Mouse (Mus musculus): ENCODE measurements around the gene Ftcd.

The Ftcd gene

DNA sequence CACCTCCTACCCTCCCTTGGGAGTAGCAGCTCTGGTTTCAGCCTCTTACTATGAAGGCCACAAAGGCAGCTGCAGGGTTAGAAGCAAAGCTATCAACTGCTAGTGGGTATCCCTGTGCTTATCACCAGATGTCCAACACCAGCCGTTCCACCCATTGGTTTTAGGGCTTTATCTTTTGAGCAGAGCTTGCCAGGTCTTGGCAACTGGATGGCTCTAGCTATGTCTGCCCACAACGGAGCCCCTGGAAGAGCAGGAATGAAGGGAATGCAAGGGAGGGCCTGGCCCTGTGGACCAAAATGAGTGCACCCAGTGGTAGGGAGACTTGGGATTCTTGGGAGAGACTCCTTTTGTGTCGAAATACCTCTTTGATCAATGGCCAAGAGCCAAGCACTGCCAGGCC lies 27.2 kb downstream of the Ftcd start:
- DNase-seq (ENCODE audit: low read depth, low spot score): no peak

DNA sequence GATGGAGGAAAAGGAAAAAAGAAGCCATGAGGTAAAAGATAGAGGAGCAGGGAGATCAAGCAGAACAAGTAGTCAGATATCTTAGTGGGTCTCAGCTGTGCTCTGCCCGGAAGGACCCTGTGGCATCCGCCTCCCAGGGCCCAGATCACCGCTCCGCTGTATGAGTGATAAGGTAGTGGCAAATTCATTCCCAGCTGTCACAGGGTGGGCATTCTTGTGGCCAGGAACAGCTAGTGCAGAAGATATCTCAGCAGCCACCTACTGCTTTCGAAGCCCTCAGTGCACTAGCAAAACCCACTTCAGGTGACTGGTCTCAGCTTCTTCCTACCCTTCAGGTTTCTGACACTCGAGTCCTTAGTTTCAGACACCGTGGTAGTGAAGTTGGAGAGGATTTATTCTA lies 37.0 kb downstream of the Ftcd start:
- DNase-seq (ENCODE audit: low read depth, low spot score): no peak

DNA sequence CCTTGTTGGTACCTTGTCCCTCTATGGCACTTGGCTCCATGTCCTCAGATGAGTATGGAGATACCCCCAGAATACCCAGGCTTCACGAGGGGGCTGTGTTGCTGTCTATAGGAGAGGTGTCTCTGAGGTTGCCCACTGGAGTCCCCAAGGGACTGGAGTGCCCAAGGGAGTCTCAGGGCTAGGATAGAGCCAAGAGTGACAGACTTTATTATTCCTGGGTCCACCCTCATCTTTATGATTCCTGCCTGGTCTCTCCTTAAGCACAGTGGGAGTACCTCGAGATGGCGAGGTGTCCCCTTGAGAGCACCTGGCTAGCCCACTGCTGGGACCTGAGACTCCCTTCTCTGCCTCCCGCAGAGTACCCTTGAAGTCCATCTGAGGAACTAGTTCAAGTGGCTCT lies 47.0 kb downstream of the Ftcd start:
- DNase-seq (ENCODE audit: low read depth, low spot score): no peak

DNA sequence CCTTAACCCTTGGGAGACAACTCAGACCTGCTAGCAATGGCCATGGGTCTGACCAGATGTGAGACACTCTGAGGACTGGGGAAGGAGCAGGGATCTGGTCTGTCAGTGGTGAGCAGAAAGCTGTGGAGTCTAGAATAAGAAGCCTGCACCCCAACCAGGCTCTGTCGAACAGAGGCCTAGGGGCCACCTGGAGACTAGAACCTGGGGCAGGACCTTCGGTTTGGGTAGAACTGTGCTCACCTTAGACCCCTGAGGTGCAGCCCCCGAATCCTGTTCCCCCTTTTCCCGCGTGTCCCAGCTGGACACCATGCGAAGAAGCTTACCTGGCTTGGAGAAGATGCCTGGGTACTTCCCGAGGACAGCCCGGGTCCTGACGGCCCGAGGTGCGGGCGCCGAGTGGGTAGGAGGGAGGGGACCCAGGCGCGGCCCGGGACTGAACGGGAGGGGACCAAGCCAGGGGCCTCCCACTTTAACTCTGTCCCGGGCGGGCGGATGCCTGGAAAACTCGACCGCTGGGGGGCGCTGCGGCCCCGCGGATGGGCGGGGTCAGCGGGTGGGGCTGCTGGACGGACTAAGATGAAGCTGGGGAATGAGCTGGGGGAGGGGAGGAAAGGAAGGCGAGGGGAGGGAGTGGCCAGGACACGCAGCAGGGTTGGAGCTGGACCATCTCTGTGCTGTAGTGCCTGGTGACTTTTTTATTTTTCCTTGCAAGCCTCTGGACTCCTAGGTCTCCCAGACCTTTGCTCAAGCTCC lies 47.7 kb downstream of the Ftcd start, which contains the start of gene Col6a2:
Gene Col6a2 (minus strand): TSS at position 703 of the 753 bp plus-strand sequence.
- DNase-seq (ENCODE audit: low read depth, low spot score): peak; percentile 53

DNA sequence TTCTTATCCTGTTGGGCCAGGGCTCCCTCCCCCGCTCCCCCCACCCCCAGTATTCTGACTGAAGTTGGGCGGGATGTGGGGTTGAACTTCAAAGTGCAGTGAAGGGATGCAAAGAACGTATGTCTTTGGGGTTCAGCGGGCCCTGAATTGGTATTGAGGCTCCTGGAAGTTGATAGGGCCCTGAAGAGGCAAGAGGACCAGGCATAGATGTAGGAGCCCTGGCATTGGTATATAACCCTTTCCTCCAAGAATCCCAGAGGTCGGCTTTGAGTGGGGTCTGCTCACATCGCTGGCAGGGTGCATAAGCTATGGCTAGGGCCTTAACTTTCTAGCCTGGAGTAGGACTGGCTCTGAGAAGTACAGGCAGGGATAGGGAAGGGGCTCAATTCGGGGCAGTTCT lies 48.3 kb downstream of the Ftcd start:
- no peak for DNase-seq (ENCODE audit: low read depth, low spot score)

DNA sequence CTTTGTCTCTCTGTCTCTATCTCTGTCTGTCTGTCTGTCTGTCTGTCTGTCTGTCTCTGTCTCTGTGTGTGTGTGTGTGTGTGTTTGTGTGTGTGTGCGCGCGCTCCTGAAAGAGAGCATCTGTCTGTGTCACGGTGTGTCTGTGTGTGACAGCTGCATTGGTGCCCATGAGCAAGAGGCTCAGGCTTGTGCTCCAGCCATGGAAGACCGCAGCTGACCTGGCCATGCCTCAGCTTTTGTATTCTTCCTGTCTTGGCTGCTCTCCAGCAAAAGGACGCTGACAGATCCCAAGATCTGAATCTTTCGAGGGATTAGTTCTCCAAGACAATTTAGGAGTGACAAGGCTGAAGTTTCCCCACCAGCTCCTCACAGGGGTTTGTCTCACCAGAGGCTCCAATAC lies 49.5 kb downstream of the Ftcd start:
- no peak for DNase-seq (ENCODE audit: low read depth, low spot score)

DNA sequence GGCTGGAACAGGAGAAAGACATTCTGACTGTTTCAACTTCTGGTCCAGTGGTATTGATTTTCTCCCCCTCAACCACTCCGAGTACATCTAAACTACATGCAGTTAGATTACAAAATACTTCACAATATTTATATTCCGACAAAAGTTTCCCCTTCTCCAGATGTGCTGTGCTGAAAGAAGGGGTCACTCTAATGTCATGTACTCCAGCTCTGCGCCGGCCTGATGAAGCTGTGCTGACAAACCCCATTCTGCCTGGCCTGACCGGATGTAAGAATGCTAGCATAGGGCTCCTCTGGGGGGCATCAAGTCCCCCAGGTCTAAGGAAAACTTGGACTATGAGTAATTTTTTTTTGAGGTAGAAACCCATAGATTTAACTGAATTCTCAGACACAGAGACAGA lies 52.3 kb downstream of the Ftcd start:
- no peak for DNase-seq (ENCODE audit: low read depth, low spot score)

DNA sequence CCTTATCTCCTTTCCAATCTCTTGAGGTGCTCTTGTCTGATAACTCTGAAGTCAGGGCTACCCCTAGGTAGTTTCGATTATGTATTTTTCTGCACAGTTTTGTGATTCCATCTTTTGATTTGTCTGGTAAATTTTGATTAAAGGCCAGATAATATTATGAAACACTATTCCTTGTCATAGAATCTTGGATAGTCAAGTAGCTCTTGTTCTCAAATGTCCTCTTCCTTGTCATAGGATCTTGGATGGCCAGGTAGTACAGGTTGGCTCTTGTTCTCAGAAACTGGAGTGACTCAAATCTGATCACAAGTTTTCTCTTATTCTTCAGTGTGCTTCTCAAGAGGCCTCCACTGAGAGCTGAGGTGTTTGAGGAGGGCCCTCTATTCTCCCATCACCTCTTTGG lies 55.2 kb downstream of the Ftcd start:
- DNase-seq (ENCODE audit: low read depth, low spot score): no peak

DNA sequence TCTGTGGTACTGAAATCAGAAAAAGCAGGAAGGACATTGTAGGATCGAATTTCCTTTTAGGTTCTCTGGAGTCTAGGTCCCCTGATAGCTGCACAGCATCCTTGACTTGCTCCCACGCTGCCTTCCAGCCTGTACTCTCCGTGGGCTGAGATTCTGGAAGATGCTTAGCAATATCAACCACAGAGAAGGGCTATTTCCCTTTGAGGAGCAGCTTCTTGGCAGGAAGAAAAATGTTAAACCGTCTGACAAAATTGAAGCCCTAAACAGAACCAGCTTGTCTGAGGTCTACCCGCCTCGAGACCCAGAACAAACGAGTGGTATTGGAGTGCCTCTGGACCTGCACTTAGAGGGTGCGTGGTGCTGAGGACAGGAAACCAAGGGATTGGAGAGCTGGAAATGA lies 57.2 kb downstream of the Ftcd start:
- no peak for DNase-seq (ENCODE audit: low read depth, low spot score)

DNA sequence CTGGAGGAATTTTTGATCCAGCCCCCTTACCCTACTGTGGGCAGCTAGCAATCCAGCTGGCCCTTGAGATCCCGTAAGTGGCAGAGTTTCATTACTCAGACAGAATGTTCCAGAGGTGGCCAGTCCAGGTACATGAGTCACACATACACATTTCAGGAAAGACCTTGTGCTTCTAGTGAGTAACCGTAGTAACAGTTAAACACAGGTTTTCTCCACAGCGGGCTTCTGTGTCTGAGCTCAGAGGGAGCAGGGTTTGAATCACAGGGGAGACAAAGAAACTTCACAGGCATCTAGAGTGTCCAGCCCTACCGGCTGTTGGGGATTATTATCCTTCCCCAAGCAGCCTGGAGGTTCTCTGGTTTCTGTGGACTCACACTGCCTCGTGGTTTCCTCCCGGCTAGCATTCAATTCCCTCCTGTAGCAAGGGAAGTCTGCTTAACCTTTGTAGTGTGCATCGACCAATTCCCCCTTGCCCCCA lies 58.7 kb downstream of the Ftcd start:
- no peak for DNase-seq (ENCODE audit: low read depth, low spot score)

DNA sequence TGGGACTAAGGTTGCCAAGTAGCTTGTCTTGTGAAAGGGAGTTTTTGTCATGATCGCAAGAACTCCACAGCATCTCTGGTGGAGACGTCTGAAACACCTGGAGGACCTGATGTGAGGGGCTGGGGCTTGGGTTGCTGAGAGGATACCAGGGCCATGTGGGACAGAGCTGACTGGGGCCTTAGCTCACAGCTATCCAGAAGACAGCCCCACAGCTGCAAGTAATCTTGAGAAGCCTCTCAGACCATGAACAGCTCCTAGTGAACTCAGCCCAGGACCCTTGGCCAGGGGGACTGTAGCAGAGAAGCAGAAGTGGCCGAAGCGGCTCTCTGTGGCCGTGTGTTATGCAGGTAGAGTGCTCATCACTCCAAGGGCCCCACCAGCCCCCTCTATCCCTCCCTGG lies 59.1 kb downstream of the Ftcd start:
- no peak for DNase-seq (ENCODE audit: low read depth, low spot score)

DNA sequence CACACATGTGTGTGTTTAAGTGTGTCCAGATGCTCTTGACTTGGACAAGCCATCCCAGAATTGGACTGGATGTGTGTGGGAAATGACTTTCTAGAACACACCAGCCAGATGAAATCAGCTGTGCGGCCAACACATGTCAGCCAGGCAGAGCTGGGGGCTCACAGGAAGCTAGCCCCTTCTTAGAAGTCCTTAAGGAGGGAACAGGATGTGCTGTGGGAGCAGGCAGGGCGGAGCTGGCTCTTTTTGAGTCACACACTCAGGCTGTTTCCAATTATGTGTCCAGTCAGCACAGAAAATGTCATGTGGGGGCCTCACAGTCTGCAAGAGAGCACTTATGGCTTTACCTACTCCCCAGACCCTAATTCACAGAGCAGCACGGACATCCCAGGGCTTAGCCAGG lies 60.6 kb downstream of the Ftcd start:
- no peak for DNase-seq (ENCODE audit: low read depth, low spot score)

DNA sequence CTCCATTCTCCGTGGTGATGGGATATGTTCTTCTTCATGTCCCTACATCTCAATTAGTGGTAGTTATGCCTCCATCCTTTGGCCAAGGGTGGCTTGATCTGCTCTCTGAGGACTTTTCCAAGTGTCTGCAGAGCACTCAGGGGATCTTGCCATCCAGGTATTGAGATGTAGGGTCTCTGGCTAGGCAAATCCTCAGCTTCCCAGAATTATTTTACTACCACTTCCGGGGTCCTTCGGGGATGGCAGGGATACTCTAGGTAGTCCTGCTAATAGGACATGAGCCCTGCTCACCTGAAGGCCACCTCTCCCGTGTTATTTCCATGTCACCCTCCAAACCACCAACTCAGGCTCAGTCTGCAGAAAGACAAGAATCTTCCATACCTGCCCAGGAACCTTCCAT lies 61.2 kb downstream of the Ftcd start:
- no peak for DNase-seq (ENCODE audit: low read depth, low spot score)
